Mouse (Mus musculus) forebrain, embryonic 14.5 days (tissue): ENCODE measurements at regions not wholly inside any gene's neighbourhood (a gene's known extent, or its start where the extent isn't known, plus 50 kb on each side); places are given as distances from the start of the nearest gene placed in this dataset.
A peak's percentile ranks its signal among the peaks of the same experiment; 100 is the strongest.

Experiments used
- ATAC-seq: fragments of 200-750 bp; cut with Nextera tagmentation; 2 replicates; pipeline ENCODE4 v1.8.0; 2017; ENCODE audit warnings: mild to moderate bottlenecking, moderate library complexity
- DNase-seq: peaks from one replicate; pipeline ENCODE4 v3.0.0-alpha.2; 2015; ENCODE audit warnings: low spot score
- H3K27ac ChIP-seq: fragments of 300-500 bp; sonication (generic); 2 replicates; pipeline ENCODE4 v1.5.1; 2014; ENCODE audit warnings: low read depth, mild to moderate bottlenecking, control low read depth, low read length, moderate library complexity
- H3K27me3 ChIP-seq: fragments of 300-500 bp; sonication (generic); replicated peaks from 2 replicates; pipeline ENCODE4 v1.6.1; 2014; ENCODE audit warnings: low read length, control low read depth, mixed read lengths; ENCODE audit not compliant: control insufficient read depth, insufficient read depth
- H3K36me3 ChIP-seq: fragments of 300-500 bp; sonication (generic); 2 replicates; pipeline ENCODE4 v1.6.1; 2014; ENCODE audit warnings: low read length, control low read depth; ENCODE audit not compliant: control insufficient read depth, insufficient read depth
- H3K4me1 ChIP-seq: fragments of 300-500 bp; sonication (generic); 2 replicates; pipeline ENCODE4 v1.6.1; 2014; ENCODE audit warnings: antibody characterized with exemption, low read length, control low read depth; ENCODE audit not compliant: control insufficient read depth, insufficient read depth
- H3K4me2 ChIP-seq: fragments of 300-500 bp; sonication (generic); 2 replicates; pipeline ENCODE4 v1.6.1; 2014; ENCODE audit warnings: mild to moderate bottlenecking, control low read depth, low read length
- H3K4me3 ChIP-seq: fragments of 300-500 bp; sonication (generic); 2 replicates; pipeline ENCODE4 v1.5.1; 2014; ENCODE audit warnings: low read depth, low read length, control low read depth
- H3K9ac ChIP-seq: fragments of 300-500 bp; sonication (generic); 2 replicates; pipeline ENCODE4 v1.6.1; 2014; ENCODE audit warnings: mild to moderate bottlenecking, low read length, control low read depth, moderate library complexity
- H3K9me3 ChIP-seq: fragments of 300-500 bp; sonication (generic); replicated peaks from 2 replicates; pipeline ENCODE4 v1.6.1; 2016; ENCODE audit warnings: low read length, control low read depth, mixed read lengths; ENCODE audit not compliant: control insufficient read depth
- WGBS: fragments of 180-500 bp; shearing (Covaris S2); extraction: QIAGEN DNeasy Blood & Tissue Kit; methylation state at CpG from one replicate; pipeline ENCODE4 v1.1.7; 2014; 5-methylcytosine and 5-hydroxymethylcytosine counted together

DNA sequence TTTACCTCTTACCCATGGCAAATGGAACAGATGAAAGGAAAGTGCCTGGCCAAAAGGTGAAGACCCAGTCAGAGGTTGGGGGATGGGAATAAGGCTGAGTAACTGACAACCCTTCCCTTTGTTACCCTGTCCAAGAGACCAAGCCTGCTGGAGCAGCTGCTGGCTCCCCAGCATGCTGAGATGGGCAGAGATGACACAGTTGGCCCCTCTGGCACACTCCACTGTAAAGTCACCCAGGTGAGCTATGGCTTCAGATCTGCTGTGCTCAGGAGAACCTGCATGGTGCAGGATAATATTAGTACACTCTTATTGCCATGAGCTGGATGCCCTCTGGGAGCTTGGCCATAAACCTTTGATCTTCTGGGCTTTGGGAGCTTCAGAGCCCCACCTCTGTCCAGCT lies 100.3 kb downstream of the Cbln1 start:
- H3K4me2 ChIP-seq: no peak overlapping the region
- H3K27ac ChIP-seq: no peak overlapping the region
- DNase-seq (no peak), ATAC-seq (no peak)
- no peak overlapping the region for H3K9ac ChIP-seq
- H3K36me3 ChIP-seq: no peaks in the 10 kb centered on the region
- no peaks in the 10 kb centered on the region for H3K9me3 ChIP-seq
- H3K4me3 ChIP-seq: no peak overlapping the region
- H3K27me3 ChIP-seq: no peaks in the 10 kb centered on the region
- no peaks in the 10 kb centered on the region for H3K4me1 ChIP-seq

DNA sequence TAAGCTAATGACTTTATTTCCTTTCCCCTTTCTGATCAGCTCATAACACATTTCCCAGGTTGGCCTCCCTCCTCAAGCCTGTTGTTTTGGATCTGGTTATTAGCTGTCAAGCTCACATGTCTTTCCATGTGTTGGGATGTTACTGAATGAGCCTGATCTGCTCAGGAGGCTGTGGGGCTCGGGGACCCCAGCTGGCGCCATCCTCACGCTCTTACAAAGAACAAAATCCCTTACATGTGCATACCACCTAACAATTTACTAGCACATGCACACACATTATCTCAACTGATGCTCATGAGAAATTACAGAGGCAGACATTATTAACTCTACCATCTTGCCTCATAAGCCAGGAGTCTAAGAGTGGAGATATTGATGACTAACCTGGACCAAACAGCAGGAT lies 102.2 kb downstream of the Cbln1 start:
- Histone ChIP-seq H3K4me1 (no peaks in the 10 kb centered on the region), H3K9ac (no peak overlapping the region), H3K9me3 (no peaks in the 10 kb centered on the region), H3K27me3 (no peaks in the 10 kb centered on the region), H3K4me3 (no peak overlapping the region), H3K27ac (no peak overlapping the region), H3K4me2 (no peak overlapping the region), H3K36me3 (no peaks in the 10 kb centered on the region)
- 85% methylated on average over 3 of the region's 3 CpGs for WGBS
- DNase-seq (no peak), ATAC-seq (no peak)

DNA sequence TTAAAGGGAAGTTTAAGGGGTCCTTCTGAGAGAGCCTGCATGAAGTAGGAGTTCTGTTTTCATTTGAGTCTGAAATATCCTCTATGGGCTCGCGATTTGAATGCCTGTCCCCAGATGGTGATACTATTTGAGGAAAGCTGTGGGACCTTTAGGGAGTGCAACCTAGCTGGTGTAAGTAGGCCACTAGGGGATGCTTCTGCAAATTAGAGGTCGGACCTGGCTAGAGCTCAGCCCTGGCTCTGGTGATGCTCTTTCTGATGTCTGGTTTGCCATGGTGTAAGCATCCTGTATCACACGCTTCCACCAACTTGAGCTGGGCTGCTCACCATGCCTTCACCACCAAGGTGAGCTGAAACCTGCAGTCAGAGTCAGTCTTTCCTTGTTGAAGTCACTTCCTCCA lies 121.9 kb downstream of the Cbln1 start:
- no peaks in the 10 kb centered on the region for H3K4me1 ChIP-seq
- ATAC-seq (no peak), DNase-seq (no peak)
- no peak overlapping the region for H3K27ac ChIP-seq
- no peaks in the 10 kb centered on the region for H3K9me3 ChIP-seq
- 83% methylated on average over 4 of the region's 4 CpGs for WGBS
- no peaks in the 10 kb centered on the region for H3K27me3 ChIP-seq
- H3K4me2 ChIP-seq: no peak overlapping the region
- H3K36me3 ChIP-seq: no peaks in the 10 kb centered on the region
- H3K4me3 ChIP-seq: no peak overlapping the region
- no peak overlapping the region for H3K9ac ChIP-seq

DNA sequence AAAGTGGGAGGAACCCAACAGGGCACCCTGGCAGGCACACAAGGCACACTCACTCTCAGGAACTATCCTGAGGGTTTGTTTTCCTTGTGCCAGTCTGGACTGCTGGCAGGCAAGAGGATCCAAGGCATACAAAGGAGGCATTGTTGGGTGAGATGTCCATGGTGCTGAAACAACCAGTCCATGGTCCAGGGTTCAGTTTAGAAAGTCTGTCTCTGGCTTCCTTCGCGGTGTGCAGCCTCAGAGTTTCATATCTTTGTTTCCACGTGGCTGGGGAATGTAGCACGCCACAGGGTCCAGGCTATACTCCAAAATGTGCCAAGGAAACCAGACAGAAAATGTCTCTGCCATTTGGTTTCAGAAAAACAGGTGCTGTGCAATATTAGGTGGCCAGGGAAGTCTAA lies 122.6 kb downstream of the Cbln1 start:
- no peak for ATAC-seq
- DNase-seq: peak; percentile 49
- no peak overlapping the region for H3K9ac ChIP-seq

GRCm38 (mm10) chr8:87329371-87329770 lies 143.0 kb downstream of the Cbln1 start:
- WGBS: 79% methylated on average over 1 of the region's 1 CpGs
- Histone ChIP-seq H3K9ac (no peak overlapping the region), H3K4me3 (no peak overlapping the region), H3K36me3 (no peaks in the 10 kb centered on the region), H3K27ac (no peak overlapping the region), H3K9me3 (no peaks in the 10 kb centered on the region), H3K4me1 (no peaks in the 10 kb centered on the region), H3K27me3 (no peaks in the 10 kb centered on the region), H3K4me2 (no peak overlapping the region)
- ATAC-seq (no peak), DNase-seq (no peak)

More for the DNA sequence above, 122.6 kb downstream of the Cbln1 start:
- Histone ChIP-seq H3K36me3 (no peaks in the 10 kb centered on the region), H3K4me2 (no peak overlapping the region), H3K9me3 (no peaks in the 10 kb centered on the region), H3K4me3 (no peak overlapping the region), H3K4me1 (no peaks in the 10 kb centered on the region), H3K27me3 (no peaks in the 10 kb centered on the region), H3K27ac (no peak overlapping the region)
- 57% methylated on average over 4 of the region's 4 CpGs for whole genome bisulfite sequencing

- Histone ChIP-seq H3K4me1 (no peaks in the 10 kb centered on the region), H3K27ac (no peak overlapping the region), H3K4me3 (no peak overlapping the region), H3K4me2 (no peak overlapping the region), H3K9me3 (no peaks in the 10 kb centered on the region), H3K9ac (no peak overlapping the region), H3K27me3 (no peaks in the 10 kb centered on the region), H3K36me3 (no peaks in the 10 kb centered on the region)
- no peak for DNase-seq
- no peak for ATAC-seq
- WGBS: 74% methylated on average over 3 of the region's 3 CpGs
These were observed 157.8 kb downstream of the Cbln1 start for GRCm38 (mm10) chr8:87314570-87314969.

DNA sequence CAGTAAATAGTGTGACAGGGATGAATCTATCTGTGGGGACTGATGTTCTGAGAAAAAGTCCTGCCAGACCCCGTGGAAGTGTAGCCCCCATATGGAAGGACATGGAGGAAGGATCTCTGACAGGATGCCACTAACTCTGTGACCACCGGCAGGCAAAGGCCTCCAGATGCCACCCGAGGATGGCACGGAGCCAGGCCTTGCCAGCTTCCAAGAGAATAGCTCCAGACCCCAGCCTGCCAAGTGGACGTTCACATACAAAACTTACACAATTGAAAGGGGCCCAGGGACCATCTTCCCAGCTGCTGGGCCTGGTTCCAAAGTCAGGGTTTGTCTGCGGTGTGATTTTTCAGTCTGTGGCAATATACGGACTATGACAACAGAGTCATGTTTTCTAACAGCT lies 161.1 kb downstream of the Cbln1 start:
- ATAC-seq (no peak), DNase-seq (no peak)
- no peaks in the 10 kb centered on the region for H3K27me3 ChIP-seq
- no peaks in the 10 kb centered on the region for H3K36me3 ChIP-seq
- H3K27ac ChIP-seq: no peak overlapping the region
- H3K4me1 ChIP-seq: no peaks in the 10 kb centered on the region
- H3K9me3 ChIP-seq: no peaks in the 10 kb centered on the region
- no peak overlapping the region for H3K4me2 ChIP-seq
- no peak overlapping the region for H3K4me3 ChIP-seq
- 64% methylated on average over 7 of the region's 7 CpGs for WGBS
- no peak overlapping the region for H3K9ac ChIP-seq

DNA sequence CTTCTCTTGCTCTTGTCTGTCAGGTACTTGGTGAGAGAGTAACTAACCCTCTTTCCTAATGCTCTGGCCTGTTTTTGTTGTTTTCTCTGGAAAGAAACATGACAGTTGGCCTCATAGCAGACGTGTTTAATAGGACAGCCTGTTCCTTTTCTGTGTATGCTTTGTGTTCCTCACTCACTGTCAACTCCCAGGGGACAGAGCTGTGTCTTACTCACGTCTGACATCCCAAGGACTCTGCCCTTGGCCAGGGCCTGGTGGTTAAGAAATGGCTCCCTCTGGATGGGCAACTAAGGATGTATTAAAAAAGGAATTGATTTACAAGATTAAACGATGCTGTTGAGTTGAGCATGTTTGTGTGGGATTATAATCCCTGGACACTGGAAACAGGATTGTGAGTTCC lies 164.1 kb downstream of the Cbln1 start:
- no peaks in the 10 kb centered on the region for H3K27me3 ChIP-seq
- H3K9me3 ChIP-seq: no peaks in the 10 kb centered on the region
- 72% methylated on average over 3 of the region's 3 CpGs for WGBS

DNA sequence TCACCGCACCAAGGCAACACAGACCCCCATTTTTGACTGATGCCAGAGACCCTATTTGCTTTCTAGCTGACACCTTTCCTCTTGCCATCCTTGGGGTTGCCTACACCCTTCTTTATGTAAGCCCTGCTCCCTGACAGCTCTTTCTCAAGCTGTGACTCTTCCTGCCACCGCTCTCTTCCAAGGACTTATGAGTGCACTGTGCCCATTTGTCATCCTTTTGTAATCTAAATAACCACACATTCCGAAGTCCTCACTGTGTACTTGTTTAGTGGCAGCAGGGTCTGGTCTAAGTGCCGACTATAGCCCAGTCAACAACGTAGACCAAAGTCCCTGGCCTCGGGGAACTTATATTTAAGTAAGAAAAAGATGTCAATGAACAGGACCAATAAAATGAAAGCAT lies 167.4 kb downstream of the Cbln1 start:
- no peaks in the 10 kb centered on the region for H3K36me3 ChIP-seq
- H3K27me3 ChIP-seq: no peaks in the 10 kb centered on the region
- WGBS: 93% methylated on average over 6 of the region's 6 CpGs
- no peak overlapping the region for H3K9ac ChIP-seq
- ATAC-seq: no peak
- DNase-seq: no peak
- H3K9me3 ChIP-seq: no peaks in the 10 kb centered on the region
- no peak overlapping the region for H3K4me2 ChIP-seq
- no peak overlapping the region for H3K27ac ChIP-seq
- H3K4me3 ChIP-seq: no peak overlapping the region
- H3K4me1 ChIP-seq: no peaks in the 10 kb centered on the region

More for the DNA sequence above, 164.1 kb downstream of the Cbln1 start:
- Histone ChIP-seq H3K4me2 (no peak overlapping the region), H3K9ac (no peak overlapping the region), H3K27ac (no peak overlapping the region), H3K36me3 (no peaks in the 10 kb centered on the region), H3K4me3 (no peak overlapping the region), H3K4me1 (no peaks in the 10 kb centered on the region)
- ATAC-seq (no peak), DNase-seq (no peak)

GRCm38 (mm10) chr8:87303522-87303921 lies 168.9 kb downstream of the Cbln1 start:
- Histone ChIP-seq H3K4me3 (no peak overlapping the region), H3K27me3 (no peaks in the 10 kb centered on the region), H3K27ac (no peak overlapping the region), H3K9ac (no peak overlapping the region), H3K4me2 (no peak overlapping the region), H3K4me1 (no peaks in the 10 kb centered on the region), H3K36me3 (no peaks in the 10 kb centered on the region), H3K9me3 (no peaks in the 10 kb centered on the region)
- ATAC-seq (no peak), DNase-seq (no peak)
- 91% methylated on average over 5 of the region's 5 CpGs for WGBS
